Mouse (Mus musculus): ENCODE measurements around the gene Mfsd12. TPM values are rescaled to one million over a fixed set of nuclear protein-coding genes. Genes with fewer than 3 reads are reported as not detected.

Gene Mfsd12
- polyA plus RNA-seq, 1 experiment = 8.2 TPM

DNA sequence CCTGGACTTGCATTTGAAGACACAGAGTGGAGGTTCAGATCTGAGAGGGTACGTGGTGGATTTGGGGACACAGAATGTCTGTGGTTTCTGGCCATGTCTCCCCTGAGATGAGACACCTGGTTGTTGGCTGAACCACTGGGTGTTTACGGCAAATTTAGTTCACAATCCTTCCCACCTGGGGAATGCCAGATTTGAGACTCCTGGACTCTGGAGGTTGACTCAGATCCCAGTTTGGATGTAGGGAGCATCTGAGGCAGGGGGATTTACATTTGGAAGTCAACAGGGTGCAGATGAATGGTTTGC lies 20.0 kb downstream of the Mfsd12 start:
- Histone ChIP-seq H3ac (ENCODE audit: control insufficient read depth, insufficient read length, low read depth) (peak overlapping the region; percentile 96), H3K4me3 (ENCODE audit: insufficient read depth, poor library complexity, severe bottlenecking) (peak overlapping the region; percentile 97), H3K79me2 (ENCODE audit: control insufficient read depth, insufficient read depth) (peaks cover 60% of the 10 kb centered on the region), H3K27me3 (ENCODE audit: control insufficient read depth, insufficient read depth, insufficient read length) (no peaks in the 10 kb centered on the region), H3K79me3 (ENCODE audit: low read depth) (peaks cover 52% of the 10 kb centered on the region), H3K36me3 (ENCODE audit: control insufficient read depth, insufficient read depth) (peaks cover 43% of the 10 kb centered on the region)
- TF ChIP-seq CEBPB (IDR thresholded peaks at IDR 0.05; ENCODE audit: low read depth) (no peak), MYOD1 (IDR thresholded peaks at IDR 0.05; ENCODE audit: control insufficient read depth, insufficient read length, low read depth) (no peak), CTCF (IDR thresholded peaks at IDR 0.05; ENCODE audit: control insufficient read depth, insufficient read depth, insufficient read length) (no peak), USF1 (IDR thresholded peaks at IDR 0.05; ENCODE audit: low read depth) (no peak), MYOG (IDR thresholded peaks at IDR 0.05; ENCODE audit: control insufficient read depth, extremely low read depth, insufficient read length) (no peak)

DNA sequence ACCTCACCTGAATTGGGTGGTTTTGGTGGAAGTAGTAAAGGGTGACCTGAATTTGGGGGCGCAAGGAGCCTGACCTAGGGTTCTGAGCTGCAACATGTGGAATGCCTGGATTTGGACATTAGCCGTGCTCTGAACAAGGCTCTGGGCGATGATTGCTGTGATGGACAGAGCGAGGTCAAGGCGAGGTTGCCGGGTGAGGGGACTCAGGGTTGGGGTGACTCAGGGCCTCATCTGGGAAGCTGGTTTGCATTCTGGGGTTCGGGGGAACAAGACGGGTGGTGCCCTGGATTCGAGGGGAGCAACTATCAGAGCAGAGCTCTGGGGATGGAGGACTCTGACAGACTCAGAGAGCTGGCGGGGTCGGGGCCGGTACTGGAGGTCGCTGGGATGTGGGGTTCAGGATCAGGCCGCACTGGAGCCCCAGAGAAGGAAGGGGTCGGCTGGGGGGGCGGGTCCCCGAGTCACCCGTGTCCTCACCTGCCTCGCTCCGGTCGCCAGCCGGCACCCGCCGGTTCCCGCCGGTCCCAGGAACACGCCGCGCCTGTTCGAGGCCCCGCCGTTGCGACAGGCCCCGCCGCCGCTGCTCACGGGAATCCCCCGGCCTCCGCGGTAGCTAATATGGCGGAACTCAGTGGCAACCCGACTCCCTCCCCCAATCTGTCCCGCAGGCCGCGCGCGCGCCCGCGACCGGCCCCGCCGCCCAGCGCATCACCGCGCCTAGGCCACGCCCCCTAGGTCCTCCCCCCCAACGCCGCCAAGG lies 20.7 kb downstream of the Mfsd12 start, which contains the start of gene Fzr1:
Gene Fzr1, minus strand, starts transcription at position 724 of the 760 bp plus-strand sequence.
- Histone ChIP-seq H3K4me3 (ENCODE audit: insufficient read depth, poor library complexity, severe bottlenecking) (peak within 1 kb of the TSS; percentile 97), H3K27me3 (ENCODE audit: control insufficient read depth, insufficient read depth, insufficient read length) (no peaks in the 10 kb centered on the region), H3ac (ENCODE audit: control insufficient read depth, insufficient read length, low read depth) (peak within 1 kb of the TSS; percentile 96)

DNA sequence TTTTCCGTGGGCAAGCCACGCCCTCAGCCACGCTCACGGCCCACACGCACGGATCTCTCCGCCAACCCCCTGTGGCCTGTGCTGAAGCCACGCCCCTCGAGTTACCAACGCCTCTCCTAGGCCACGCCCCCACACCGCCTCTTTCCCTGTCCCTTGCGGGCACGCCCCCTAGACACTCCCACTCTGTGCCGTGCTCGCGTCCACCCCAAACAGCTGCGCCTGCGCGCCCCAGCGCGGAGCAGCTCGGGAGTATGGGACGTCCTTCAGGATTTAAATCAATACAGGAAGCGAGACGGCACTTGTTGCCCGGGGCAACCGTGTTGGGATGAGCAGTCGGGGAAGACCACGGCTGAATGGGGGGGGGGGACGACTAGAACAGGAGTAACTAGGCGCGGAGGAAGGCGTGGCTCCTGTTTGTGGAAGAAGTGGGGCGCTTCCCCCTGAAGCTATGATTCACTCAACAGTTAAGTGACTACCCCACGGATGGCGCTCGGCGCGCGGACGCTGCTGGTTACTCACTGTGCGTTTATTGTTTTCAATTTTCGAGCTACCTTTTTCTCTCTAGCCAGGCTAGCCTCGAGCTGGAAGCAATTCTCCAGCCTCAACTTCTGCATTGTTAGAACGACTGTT lies 21.4 kb downstream of the Mfsd12 start:
- no peak for TF ChIP-seq MYOD1 (IDR thresholded peaks at IDR 0.05; ENCODE audit: control insufficient read depth, insufficient read length, low read depth)
- peak; percentile 10 for TF ChIP-seq FOSL1 (IDR thresholded peaks at IDR 0.05; ENCODE audit: insufficient read depth, low read length, poor library complexity, severe bottlenecking)
- Histone ChIP-seq H3K79me2 (ENCODE audit: control insufficient read depth, insufficient read depth) (peaks cover 46% of the 10 kb centered on the region), H3K27me3 (ENCODE audit: control insufficient read depth, insufficient read depth, insufficient read length) (no peaks in the 10 kb centered on the region), H3K79me3 (ENCODE audit: low read depth) (peaks cover 42% of the 10 kb centered on the region), H3K36me3 (ENCODE audit: control insufficient read depth, insufficient read depth) (peaks cover 29% of the 10 kb centered on the region), H3K4me3 (ENCODE audit: insufficient read depth, poor library complexity, severe bottlenecking) (peak overlapping the region; percentile 97), H3ac (ENCODE audit: control insufficient read depth, insufficient read length, low read depth) (peak overlapping the region; percentile 51)

More for the DNA sequence above, 20.7 kb downstream of the Mfsd12 start, which contains the start of gene Fzr1:
- H3K79me3 ChIP-seq (ENCODE audit: low read depth) = peaks cover 49% of the 10 kb centered on the region
- TF ChIP-seq MYOD1 (IDR thresholded peaks at IDR 0.05; ENCODE audit: control insufficient read depth, insufficient read length, low read depth) (no peak), FOSL1 (IDR thresholded peaks at IDR 0.05; ENCODE audit: insufficient read depth, low read length, poor library complexity, severe bottlenecking) (no peak), MAX (IDR thresholded peaks at IDR 0.05) (no peak), MYOG (IDR thresholded peaks at IDR 0.05; ENCODE audit: control insufficient read depth, extremely low read depth, insufficient read length) (no peak), CTCF (IDR thresholded peaks at IDR 0.05; ENCODE audit: control insufficient read depth, insufficient read depth, insufficient read length) (no peak), CEBPB (IDR thresholded peaks at IDR 0.05; ENCODE audit: low read depth) (no peak), USF1 (IDR thresholded peaks at IDR 0.05; ENCODE audit: low read depth) (no peak)
- H3K36me3 ChIP-seq (ENCODE audit: control insufficient read depth, insufficient read depth) = peaks cover 36% of the 10 kb centered on the region
- peaks cover 53% of the 10 kb centered on the region for H3K79me2 ChIP-seq (ENCODE audit: control insufficient read depth, insufficient read depth)

DNA sequence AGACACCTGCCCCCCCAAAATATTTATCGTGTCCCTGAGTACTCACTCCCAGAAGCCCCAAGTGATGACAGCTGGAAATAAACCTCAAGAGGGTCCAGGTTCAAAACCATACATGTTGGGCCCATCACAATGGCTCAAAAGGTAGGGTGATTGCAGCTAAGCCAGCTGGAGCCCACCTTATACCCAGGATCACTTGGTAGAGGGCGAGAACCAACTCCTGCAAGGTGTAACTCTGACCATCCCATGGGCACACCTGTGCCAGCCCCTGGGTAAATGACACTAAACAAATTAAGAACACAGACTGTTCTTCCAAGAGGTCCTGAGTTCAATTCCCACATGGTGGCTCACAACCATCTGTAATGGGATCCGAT lies 21.9 kb downstream of the Mfsd12 start:
- TF ChIP-seq MAX (IDR thresholded peaks at IDR 0.05) (no peak), CEBPB (IDR thresholded peaks at IDR 0.05; ENCODE audit: low read depth) (no peak), FOSL1 (IDR thresholded peaks at IDR 0.05; ENCODE audit: insufficient read depth, low read length, poor library complexity, severe bottlenecking) (no peak), CTCF (IDR thresholded peaks at IDR 0.05; ENCODE audit: control insufficient read depth, insufficient read depth, insufficient read length) (no peak), MYOD1 (IDR thresholded peaks at IDR 0.05; ENCODE audit: control insufficient read depth, insufficient read length, low read depth) (no peak), MYOG (IDR thresholded peaks at IDR 0.05; ENCODE audit: control insufficient read depth, extremely low read depth, insufficient read length) (no peak), USF1 (IDR thresholded peaks at IDR 0.05; ENCODE audit: low read depth) (no peak)
- peak overlapping the region; percentile 36 for H3K4me3 ChIP-seq (ENCODE audit: insufficient read depth, poor library complexity, severe bottlenecking)
- peaks cover 41% of the 10 kb centered on the region for H3K79me2 ChIP-seq (ENCODE audit: control insufficient read depth, insufficient read depth)
- H3ac ChIP-seq (ENCODE audit: control insufficient read depth, insufficient read length, low read depth) = peak overlapping the region; percentile 51
- peaks cover 24% of the 10 kb centered on the region for H3K36me3 ChIP-seq (ENCODE audit: control insufficient read depth, insufficient read depth)
- H3K27me3 ChIP-seq (ENCODE audit: control insufficient read depth, insufficient read depth, insufficient read length) = no peaks in the 10 kb centered on the region
- peaks cover 37% of the 10 kb centered on the region for H3K79me3 ChIP-seq (ENCODE audit: low read depth)

DNA sequence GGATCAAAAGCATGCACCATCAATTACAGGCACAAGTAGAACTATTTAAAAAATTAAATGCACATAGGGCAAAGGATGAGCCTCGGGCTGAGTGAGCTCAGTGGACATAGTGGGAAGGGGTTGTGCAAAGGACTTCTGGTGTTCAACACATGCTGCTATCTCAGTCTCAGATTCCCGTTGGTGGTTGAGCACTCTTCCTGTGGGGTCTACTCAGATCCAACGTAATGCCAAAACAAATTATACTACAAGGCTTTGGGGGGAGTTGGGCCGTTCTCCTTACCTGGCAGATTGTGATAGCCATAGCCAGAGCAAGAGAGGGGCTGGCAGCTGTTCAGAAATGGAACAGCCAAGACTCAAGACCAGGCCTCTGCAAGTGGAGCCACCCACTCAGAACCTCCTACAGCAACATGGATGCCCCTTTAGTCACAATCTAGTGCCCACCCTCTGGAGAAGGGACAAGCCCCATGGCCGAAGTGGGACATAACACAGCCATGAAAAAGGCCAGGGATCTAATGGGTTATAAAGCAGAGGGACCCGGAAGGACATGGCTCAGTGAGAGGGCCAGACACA lies 22.6 kb downstream of the Mfsd12 start:
- Histone ChIP-seq H3K27me3 (ENCODE audit: control insufficient read depth, insufficient read depth, insufficient read length) (no peaks in the 10 kb centered on the region), H3K4me3 (ENCODE audit: insufficient read depth, poor library complexity, severe bottlenecking) (no peak overlapping the region), H3K79me3 (ENCODE audit: low read depth) (peaks cover 37% of the 10 kb centered on the region)

More for the DNA sequence above, 22.6 kb downstream of the Mfsd12 start:
- TF ChIP-seq MYOG (IDR thresholded peaks at IDR 0.05; ENCODE audit: control insufficient read depth, extremely low read depth, insufficient read length) (no peak), CEBPB (IDR thresholded peaks at IDR 0.05; ENCODE audit: low read depth) (no peak), MYOD1 (IDR thresholded peaks at IDR 0.05; ENCODE audit: control insufficient read depth, insufficient read length, low read depth) (no peak), FOSL1 (IDR thresholded peaks at IDR 0.05; ENCODE audit: insufficient read depth, low read length, poor library complexity, severe bottlenecking) (no peak), USF1 (IDR thresholded peaks at IDR 0.05; ENCODE audit: low read depth) (no peak)
- H3K79me2 ChIP-seq (ENCODE audit: control insufficient read depth, insufficient read depth) = peaks cover 41% of the 10 kb centered on the region
- H3K36me3 ChIP-seq (ENCODE audit: control insufficient read depth, insufficient read depth) = peaks cover 17% of the 10 kb centered on the region
- no peak overlapping the region for H3ac ChIP-seq (ENCODE audit: control insufficient read depth, insufficient read length, low read depth)

Data from C2C12 (cell line).